Mouse (Mus musculus) intestine, embryonic 14.5 days (tissue): ENCODE results near the gene Bmi1. TPM values are rescaled to one million over a fixed set of nuclear protein-coding genes. Genes with fewer than 3 reads are reported as not detected.

ENCODE experiments used
- ATAC-seq: fragments of 200-750 bp; cut with Nextera tagmentation; replicated peaks from 2 replicates; pipeline ENCODE4 v1.8.0; 2017; ENCODE audit warnings: low read depth, moderate number of reproducible peaks, moderate TSS enrichment, moderate library complexity; ENCODE audit not compliant: low FRiP score, low TSS enrichment
- DNase-seq: peaks from one replicate; pipeline ENCODE4 v3.0.0-alpha.2; 2018; ENCODE audit warnings: low spot score
- H3K27ac ChIP-seq: fragments of 300-500 bp; sonication (generic); 2 replicates; pipeline ENCODE4 v1.5.1; 2014; ENCODE audit warnings: low read depth, mild to moderate bottlenecking, control low read depth
- H3K27me3 ChIP-seq: fragments of 300-500 bp; sonication (generic); replicated peaks from 2 replicates; pipeline ENCODE4 v1.6.1; 2014; ENCODE audit warnings: low read length, control low read depth; ENCODE audit not compliant: control insufficient read depth, insufficient read depth
- H3K36me3 ChIP-seq: fragments of 300-500 bp; sonication (generic); 2 replicates; pipeline ENCODE4 v1.6.1; 2014; ENCODE audit warnings: low read length, control low read depth; ENCODE audit not compliant: control insufficient read depth, insufficient read depth
- H3K4me1 ChIP-seq: fragments of 300-500 bp; sonication (generic); replicated peaks from 2 replicates; pipeline ENCODE4 v1.6.1; 2014; ENCODE audit warnings: low read length, control low read depth, mixed read lengths; ENCODE audit not compliant: control insufficient read depth, insufficient read depth
- H3K4me2 ChIP-seq: fragments of 300-500 bp; sonication (generic); 2 replicates; pipeline ENCODE4 v1.6.1; 2014; ENCODE audit warnings: low read length
- H3K4me3 ChIP-seq: fragments of 300-500 bp; sonication (generic); 2 replicates; pipeline ENCODE4 v1.5.1; 2014; ENCODE audit warnings: low read depth, low read length, control low read depth, mixed read lengths
- H3K9ac ChIP-seq: fragments of 300-500 bp; sonication (generic); 2 replicates; pipeline ENCODE4 v1.6.1; 2014; ENCODE audit warnings: mild to moderate bottlenecking, low read length
- H3K9me3 ChIP-seq: fragments of 300-500 bp; sonication (generic); 2 replicates; pipeline ENCODE4 v1.6.1; 2016; ENCODE audit warnings: low read length, control low read depth; ENCODE audit not compliant: control insufficient read depth
- WGBS: fragments of 180-500 bp; shearing (Covaris S2); extraction: QIAGEN DNeasy Blood & Tissue Kit; methylation state at CpG from one replicate; pipeline ENCODE4 v1.1.7; 2014; 5-methylcytosine and 5-hydroxymethylcytosine counted together
- polyA plus RNA-seq: library from polyadenylated mRNA; unstranded; fragments of >200 nt; fragmentation: Nextera tagmentation; extraction: Ambion mirVana; gene quantifications from 2 replicates; pipeline ENCODE4 v1.2.1, GENCODE M21; 2014

The Bmi1 gene
- 20.7 and 25.1 TPM in 2 replicates for polyA plus RNA-seq

GRCm38 (mm10) chr2:18676936-18677491 lies at the start of gene Bmi1:
TSS of gene Bmi1 (plus strand) at chr2:18677018.
- H3K27me3 ChIP-seq: peaks cover 28% of the 10 kb centered on the region
- peak; percentile 79 for ATAC-seq
- under 1% methylated on average over 46 of the region's 77 CpGs for WGBS
- peaks cover 19% of the 10 kb centered on the region for H3K4me1 ChIP-seq
- peaks cover 4% of the 10 kb centered on the region; the same call in 1 of the 2 replicates for H3K36me3 ChIP-seq
- H3K4me2 ChIP-seq: peak within 1 kb of the TSS; percentile 88
- peak within 1 kb of the TSS; percentile 86 for H3K4me3 ChIP-seq
- H3K27ac ChIP-seq: peak within 1 kb of the TSS; percentile 89
- peak within 1 kb of the TSS; percentile 89 for H3K9ac ChIP-seq
- H3K9me3 ChIP-seq: no peaks in the 10 kb centered on the region
- DNase-seq: peak; percentile 86

GRCm38 (mm10) chr2:18630547-18630946 lies 46.3 kb upstream of the Bmi1 start:
- H3K36me3 ChIP-seq: no peaks in the 10 kb centered on the region
- no peak overlapping the region for H3K27ac ChIP-seq
- H3K27me3 ChIP-seq: no peaks in the 10 kb centered on the region
- H3K4me3 ChIP-seq: no peak overlapping the region
- H3K9me3 ChIP-seq: no peaks in the 10 kb centered on the region
- H3K4me2 ChIP-seq: no peak overlapping the region
- DNase-seq (peak; percentile 32), ATAC-seq (no peak)
- H3K4me1 ChIP-seq: no peaks in the 10 kb centered on the region
- H3K9ac ChIP-seq: no peak overlapping the region
- WGBS: 73% methylated on average over 5 of the region's 5 CpGs

GRCm38 (mm10) chr2:18635052-18635451 lies 41.8 kb upstream of the Bmi1 start:
- no peak overlapping the region for H3K27ac ChIP-seq
- no peak overlapping the region for H3K4me2 ChIP-seq
- DNase-seq (peak; percentile 48), ATAC-seq (no peak)
- no peaks in the 10 kb centered on the region for H3K36me3 ChIP-seq
- no peak overlapping the region for H3K4me3 ChIP-seq
- no peak overlapping the region for H3K9ac ChIP-seq
- H3K4me1 ChIP-seq: no peaks in the 10 kb centered on the region
- no peaks in the 10 kb centered on the region for H3K27me3 ChIP-seq
- 92% methylated on average over 8 of the region's 8 CpGs for WGBS
- H3K9me3 ChIP-seq: no peaks in the 10 kb centered on the region

GRCm38 (mm10) chr2:18648563-18648962 lies 28.3 kb upstream of the Bmi1 start:
- no peaks in the 10 kb centered on the region for H3K9me3 ChIP-seq
- no peak overlapping the region for H3K9ac ChIP-seq
- H3K4me2 ChIP-seq: no peak overlapping the region
- ATAC-seq: no peak
- peak; percentile 23 for DNase-seq
- no peaks in the 10 kb centered on the region for H3K27me3 ChIP-seq
- WGBS: 82% methylated on average over 3 of the region's 4 CpGs
- no peaks in the 10 kb centered on the region for H3K4me1 ChIP-seq
- no peak overlapping the region for H3K27ac ChIP-seq
- no peaks in the 10 kb centered on the region for H3K36me3 ChIP-seq
- H3K4me3 ChIP-seq: no peak overlapping the region

- WGBS: 63% methylated on average over 5 of the region's 5 CpGs
- H3K27ac ChIP-seq: no peak overlapping the region
- no peak overlapping the region for H3K4me2 ChIP-seq
- H3K4me3 ChIP-seq: no peak overlapping the region
- H3K9ac ChIP-seq: no peak overlapping the region
- H3K4me1 ChIP-seq: no peaks in the 10 kb centered on the region
- no peaks in the 10 kb centered on the region for H3K27me3 ChIP-seq
- ATAC-seq (no peak), DNase-seq (no peak)
- H3K9me3 ChIP-seq: no peaks in the 10 kb centered on the region
- no peaks in the 10 kb centered on the region for H3K36me3 ChIP-seq
Measured at GRCm38 (mm10) chr2:18654821-18655220, 22.0 kb upstream of the Bmi1 start.

GRCm38 (mm10) chr2:18664003-18664402 lies 12.8 kb upstream of the Bmi1 start:
- no peak for ATAC-seq
- Histone ChIP-seq H3K4me2 (no peak overlapping the region), H3K9ac (no peak overlapping the region), H3K9me3 (no peaks in the 10 kb centered on the region), H3K4me3 (no peak overlapping the region), H3K27me3 (no peaks in the 10 kb centered on the region), H3K36me3 (no peaks in the 10 kb centered on the region), H3K4me1 (no peaks in the 10 kb centered on the region), H3K27ac (no peak overlapping the region)
- DNase-seq: no peak
- WGBS: 73% methylated on average over 3 of the region's 3 CpGs

GRCm38 (mm10) chr2:18671041-18671440 lies 5.8 kb upstream of the Bmi1 start:
- no peak for ATAC-seq
- Histone ChIP-seq H3K9me3 (no peaks in the 10 kb centered on the region), H3K36me3 (0 out of 2 replicates have a peak, but pooled peaks cover 3% of the 10 kb centered on the region), H3K27me3 (peaks cover 9% of the 10 kb centered on the region; the same call in 1 of the 2 replicates), H3K4me1 (peaks cover 3% of the 10 kb centered on the region; the same call in 1 of the 2 replicates), H3K9ac (no peak overlapping the region), H3K27ac (no peak overlapping the region), H3K4me3 (no peak overlapping the region), H3K4me2 (no peak overlapping the region)
- WGBS: 54% methylated on average over 6 of the region's 6 CpGs
- no peak for DNase-seq

GRCm38 (mm10) chr2:18672133-18672765 lies 4.6 kb upstream of the Bmi1 start, which contains the start of gene Commd3:
TSS of gene Commd3 (plus strand) at chr2:18672384.
- WGBS: under 1% methylated on average over 91 of the region's 91 CpGs
- Histone ChIP-seq H3K36me3 (0 out of 2 replicates have a peak, but pooled peaks cover 3% of the 10 kb centered on the region), H3K4me1 (peaks cover 3% of the 10 kb centered on the region; the same call in 1 of the 2 replicates), H3K4me2 (peak within 1 kb of the TSS; percentile 62), H3K4me3 (peak within 1 kb of the TSS; percentile 72), H3K27me3 (peaks cover 9% of the 10 kb centered on the region; the same call in 1 of the 2 replicates), H3K27ac (peak within 1 kb of the TSS; percentile 96), H3K9ac (peak within 1 kb of the TSS; percentile 97), H3K9me3 (no peaks in the 10 kb centered on the region)
- ATAC-seq (peak; percentile 85), DNase-seq (peak; percentile 98)
